Mouse (Mus musculus) NIH3T3 (cell line): ENCODE measurements at regions not wholly inside any gene's neighbourhood (a gene's known extent, or its start where the extent isn't known, plus 50 kb on each side); places are given as distances from the start of the nearest gene placed in this dataset.
A peak's percentile ranks its signal among the peaks of the same experiment; 100 is the strongest.

Experiments used
- DNase-seq: peaks from one replicate; pipeline ENCODE4 v3.0.0-alpha.2; 2012; ENCODE audit warnings: low read depth

- DNase-seq: no peak
These were observed 124.1 kb downstream of the Pten start for GRCm38 (mm10) chr19:32881443-32881842.

GRCm38 (mm10) chr19:32884279-32884678 is 127.0 kb downstream of the Pten start:
- DNase-seq: no peak

- no peak for DNase-seq
These were observed 128.3 kb downstream of the Pten start for GRCm38 (mm10) chr19:32885481-32886131.

- DNase-seq: no peak
These were observed 129.9 kb downstream of the Pten start for GRCm38 (mm10) chr19:32887190-32887589.

GRCm38 (mm10) chr19:32888616-32889305 is 131.5 kb downstream of the Pten start:
- DNase-seq: no peak

- no peak for DNase-seq
These were observed 133.5 kb downstream of the Pten start for GRCm38 (mm10) chr19:32890801-32891200.

GRCm38 (mm10) chr19:32892469-32892868 is 135.2 kb downstream of the Pten start:
- DNase-seq: peak; percentile 95

GRCm38 (mm10) chr19:32903454-32904108 is 146.3 kb downstream of the Pten start:
- peak; percentile 94 for DNase-seq

- peak; percentile 41 for DNase-seq
These were observed 147.2 kb downstream of the Pten start for GRCm38 (mm10) chr19:32904517-32904916.

- no peak for DNase-seq
These were observed 148.7 kb downstream of the Pten start for GRCm38 (mm10) chr19:32905901-32906431.

- no peak for DNase-seq
These were observed 149.5 kb downstream of the Pten start for GRCm38 (mm10) chr19:32906820-32907219.

GRCm38 (mm10) chr19:32910050-32910462 is 152.8 kb downstream of the Pten start:
- DNase-seq: no peak

- DNase-seq: no peak
These were observed 155.0 kb downstream of the Pten start for GRCm38 (mm10) chr19:32912323-32912722.

GRCm38 (mm10) chr19:32916507-32917280 is 159.4 kb downstream of the Pten start:
- no peak for DNase-seq

GRCm38 (mm10) chr19:32921021-32921420 is 163.7 kb downstream of the Pten start:
- DNase-seq: peak; percentile 72

- DNase-seq: peak; percentile 69
These were observed 166.6 kb downstream of the Pten start for GRCm38 (mm10) chr19:32923911-32924310.

- peak; percentile 92 for DNase-seq
These were observed 168.6 kb downstream of the Pten start for GRCm38 (mm10) chr19:32925628-32926505.

- DNase-seq: peak; percentile 68
These were observed 169.3 kb downstream of the Pten start for GRCm38 (mm10) chr19:32926571-32926970.

GRCm38 (mm10) chr19:32933676-32934075 is 176.4 kb downstream of the Pten start:
- DNase-seq: no peak

GRCm38 (mm10) chr19:32935638-32936037 is 178.3 kb downstream of the Pten start:
- no peak for DNase-seq

GRCm38 (mm10) chr19:32937591-32937990 is 180.3 kb downstream of the Pten start:
- peak; percentile 89 for DNase-seq
